Mouse (Mus musculus) bone marrow, adult 2 months (tissue): ENCODE results near the gene Tmcc3.

Experiments used
- CTCF ChIP-seq: fragments of 200-500 bp; IDR thresholded peaks from 2 replicates; pipeline ENCODE4 v1.5.1; 2011; ENCODE audit warnings: low read length, control low read depth; ENCODE audit not compliant: control insufficient read depth, insufficient read depth
- POLR2A ChIP-seq: fragments of 200-500 bp; IDR thresholded peaks from 2 replicates; pipeline ENCODE4 v1.6.1; 2011; ENCODE audit warnings: low read depth, mild to moderate bottlenecking, control low read depth, low read length, borderline replicate concordance; ENCODE audit not compliant: control insufficient read depth

DNA sequence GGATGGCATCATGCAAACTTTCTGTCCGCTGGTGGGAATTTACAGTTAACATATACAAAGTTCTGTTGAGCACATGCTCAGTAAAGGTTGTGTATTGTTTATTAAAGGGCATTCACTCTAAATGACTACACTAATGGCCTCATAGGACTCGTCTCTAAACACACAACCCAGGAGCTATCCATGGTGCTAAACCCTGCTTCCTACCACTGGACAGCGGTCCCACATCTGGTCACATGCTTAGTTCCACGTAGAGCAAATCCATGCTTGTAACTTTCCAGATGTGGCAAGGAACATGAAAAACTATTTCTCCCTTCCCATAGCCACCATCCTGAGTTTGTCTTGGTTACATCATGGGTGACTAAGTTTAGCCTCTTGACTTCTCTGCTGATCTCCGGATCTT lies 6.2 kb upstream of the Tmcc3 start:
- no peak for TF ChIP-seq CTCF
- TF ChIP-seq POLR2A, result no peak
